Mouse (Mus musculus) lung, adult 2 months (tissue): Measurements from ENCODE around the gene Mafg.

Experiments
- CTCF ChIP-seq: fragments of 200-500 bp; IDR thresholded peaks from 2 replicates; pipeline ENCODE4 v1.5.1; 2011; ENCODE audit warnings: mild to moderate bottlenecking, low read length, control low read depth; ENCODE audit not compliant: insufficient read depth
- POLR2A ChIP-seq: fragments of 200-500 bp; IDR thresholded peaks from 2 replicates; pipeline ENCODE4 v1.6.1; 2011; ENCODE audit warnings: low read depth, mild to moderate bottlenecking, control low read depth, low read length, borderline replicate concordance; ENCODE audit errors: extremely low read depth

DNA sequence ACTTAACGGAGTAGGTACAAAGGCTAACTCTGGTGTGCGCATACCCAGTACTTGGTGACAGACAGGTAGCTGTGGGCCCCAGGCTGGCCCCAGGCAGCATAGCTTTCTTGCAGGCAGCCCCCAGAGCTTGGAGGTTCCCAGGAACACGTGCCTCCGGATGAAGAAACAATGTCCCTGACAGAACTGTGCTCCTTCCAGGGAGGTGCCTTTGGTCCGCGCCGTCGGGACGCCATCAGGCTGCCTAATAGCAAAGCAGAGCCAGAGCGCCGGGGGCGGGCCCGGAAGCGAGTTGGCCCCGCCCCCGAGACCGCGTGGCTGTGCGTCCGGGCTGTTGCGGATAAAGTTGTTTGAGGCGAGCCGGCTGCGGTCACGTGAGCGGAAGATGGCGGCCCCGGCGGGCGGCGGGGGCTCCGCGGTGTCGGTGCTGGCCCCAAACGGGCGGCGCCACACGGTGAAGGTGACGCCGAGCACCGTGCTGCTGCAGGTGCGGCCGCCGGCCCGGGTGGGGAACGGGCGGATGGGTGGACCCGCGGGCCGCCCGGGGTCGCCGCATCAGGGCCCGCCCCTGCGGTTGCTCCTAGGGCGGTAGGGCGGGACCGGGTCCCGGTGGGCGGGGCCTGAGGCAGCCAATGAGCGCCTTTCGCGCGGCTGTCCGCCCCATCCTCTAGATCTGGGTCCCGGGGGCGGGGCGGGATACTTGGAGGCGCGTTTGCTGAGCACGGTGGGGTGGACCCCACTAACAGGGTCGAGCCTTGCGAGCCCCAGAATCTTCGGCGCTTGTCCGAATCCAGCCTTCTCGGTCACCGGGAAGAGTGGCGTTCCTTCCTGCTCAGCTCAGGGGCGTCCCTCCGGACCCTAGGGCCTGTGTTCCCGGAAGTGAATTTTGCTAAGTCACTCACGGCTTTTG is 39.5 kb upstream of the Mafg start, which contains the start of gene Aspscr1:
- no peak for TF ChIP-seq CTCF
- TF ChIP-seq POLR2A, result peak; percentile 69; the same call in 1 of the 2 replicates
